In genomic region chr11:119945343-119945742, GRCm38 (mm10) we compare ENCODE assay signal across 8 mouse cellular contexts. TPM values are rescaled to one million over a fixed set of nuclear protein-coding genes. Genes with fewer than 3 reads are reported as not detected.
DNase-seq lines count a peak whose midpoint lies in the region; ATAC-seq and TF ChIP-seq lines count a peak whose summit lies in the region.

No protein-coding gene starts in this region.

- no peak overlapping the region for H3K27ac ChIP-seq in hindbrain, embryonic 13.5 days
- no peak overlapping the region for H3K27ac ChIP-seq in hindbrain, embryonic 10.5 days
- peak overlapping the region; percentile 84 for H3K27ac ChIP-seq in lung, postnatal 0 days (ENCODE audit: low read length)

- H3K9ac ChIP-seq in hindbrain, embryonic 13.5 days: no peak overlapping the region
- H3K9ac ChIP-seq in lung, postnatal 0 days (replicated peaks; ENCODE audit: low read depth): no peak overlapping the region

- peaks cover 30% of the 10 kb centered on the region for H3K27me3 ChIP-seq in hindbrain, embryonic 13.5 days
- H3K27me3 ChIP-seq in hindbrain, embryonic 10.5 days (ENCODE audit: insufficient read depth, poor library complexity, severe bottlenecking): peaks cover 32% of the 10 kb centered on the region
- no peaks in the 10 kb centered on the region for H3K27me3 ChIP-seq in lung, postnatal 0 days (replicated peaks; ENCODE audit: insufficient read depth, low read length)

- H3K4me2 ChIP-seq in hindbrain, embryonic 13.5 days: peak overlapping the region; percentile 95; the same call in 1 of the 2 replicates
- peak overlapping the region; percentile 95 for H3K4me2 ChIP-seq in lung, postnatal 0 days (replicated peaks; ENCODE audit: low read depth, low read length)

- H3K9me3 ChIP-seq in hindbrain, embryonic 13.5 days: no peaks in the 10 kb centered on the region
- H3K9me3 ChIP-seq in hindbrain, embryonic 10.5 days: no peaks in the 10 kb centered on the region
- H3K9me3 ChIP-seq in lung, postnatal 0 days (ENCODE audit: low read length): no peaks in the 10 kb centered on the region

- 88% methylated on average over 7 of the region's 7 CpGs for WGBS in hindbrain, embryonic 13.5 days
- WGBS in hindbrain, embryonic 10.5 days: 91% methylated on average over 7 of the region's 7 CpGs
- WGBS in lung, postnatal 0 days: 54% methylated on average over 7 of the region's 7 CpGs

- peak; percentile 70 for TF ChIP-seq EP300 in lung, postnatal 0 days (IDR thresholded peaks at IDR 0.05)

- DNase-seq in hindbrain, embryonic 10.5 days (ENCODE audit: low spot score): no peak
- DNase-seq in adrenal gland, postnatal 14 days: peak; percentile 59
- DNase-seq in heart, postnatal 25 days (ENCODE audit: low spot score): peak; percentile 67
- DNase-seq in lung, postnatal 0 days (ENCODE audit: low spot score): peak; percentile 92
- DNase-seq in urinary bladder, postnatal 25 days (ENCODE audit: low spot score): no peak
- DNase-seq in layer of hippocampus, adult 11-12 months (ENCODE audit: low spot score): no peak
- DNase-seq in urinary bladder, postnatal 14 days (ENCODE audit: low spot score): no peak

- TF ChIP-seq CTCF in lung, postnatal 0 days (IDR thresholded peaks at IDR 0.05): no peak

- H3K4me1 ChIP-seq in hindbrain, embryonic 13.5 days (replicated peaks): peaks cover 56% of the 10 kb centered on the region
- H3K4me1 ChIP-seq in hindbrain, embryonic 10.5 days (replicated peaks): peaks cover 59% of the 10 kb centered on the region
- H3K4me1 ChIP-seq in lung, postnatal 0 days (ENCODE audit: insufficient read depth, low read depth, low read length): peaks cover 21% of the 10 kb centered on the region; the same call in 1 of the 2 replicates

- H3K36me3 ChIP-seq in hindbrain, embryonic 13.5 days: no peaks in the 10 kb centered on the region
- no peaks in the 10 kb centered on the region for H3K36me3 ChIP-seq in hindbrain, embryonic 10.5 days
- no peaks in the 10 kb centered on the region for H3K36me3 ChIP-seq in lung, postnatal 0 days (ENCODE audit: insufficient read depth, low read length)

- intact Hi-C loops in heart, postnatal 25 days (cut with DNase I): loop anchor here (10.0 kb wide), 1 partner anchor 139 kb away; the partner anchor contains the start of gene Cep131

- no peak overlapping the region for H3K4me3 ChIP-seq in hindbrain, embryonic 13.5 days
- H3K4me3 ChIP-seq in hindbrain, embryonic 10.5 days: no peak overlapping the region
- peak overlapping the region; percentile 93 for H3K4me3 ChIP-seq in lung, postnatal 0 days (ENCODE audit: low read depth, low read length)

- no peak for ATAC-seq in hindbrain, embryonic 13.5 days (ENCODE audit: low FRiP score)
- peak; percentile 50 for ATAC-seq in lung, postnatal 0 days

RNA-seq across cellular contexts. Expression of gene Baiap2, which starts 2.8 kb away (rescaled TPM):
- 10.0 and 12.3 TPM in 2 replicates for polyA plus RNA-seq in hindbrain, embryonic 13.5 days (2015; fragmentation: Nextera tagmentation; extraction: Ambion mirVana)
- polyA plus RNA-seq in hindbrain, embryonic 10.5 days (2016; fragmentation: Nextera tagmentation; extraction: Ambion mirVana): 9.8 and 11.0 TPM in 2 replicates
- 20.8 TPM in 2 replicates for total RNA-seq in adrenal gland, postnatal 14 days (2021)
- total RNA-seq in heart, postnatal 25 days (2021): 1 to 10 TPM; 7.1 to 8.0 TPM
- 42.9 and 52.6 TPM in 2 replicates for polyA plus RNA-seq in lung, postnatal 0 days (2015; fragmentation: Nextera tagmentation; extraction: Ambion mirVana)

RNA-seq across cellular contexts. Expression of gene Chmp6, which starts 32.1 kb away (rescaled TPM):
- 100 and 103 TPM in 2 replicates for polyA plus RNA-seq in hindbrain, embryonic 13.5 days (2015; fragmentation: Nextera tagmentation; extraction: Ambion mirVana)
- 112 and 114 TPM in 2 replicates for polyA plus RNA-seq in hindbrain, embryonic 10.5 days (2016; fragmentation: Nextera tagmentation; extraction: Ambion mirVana)
- 31.0 and 37.3 TPM in 2 replicates for total RNA-seq in adrenal gland, postnatal 14 days (2021)
- total RNA-seq in heart, postnatal 25 days (2021): 10 to 100 TPM; 29.5 to 30.4 TPM
- polyA plus RNA-seq in lung, postnatal 0 days (2015; fragmentation: Nextera tagmentation; extraction: Ambion mirVana): 83.6 and 89.9 TPM in 2 replicates

Comparison
In these comparisons a context has a peak if more than half of its experiments do, and no peak if none do; other contexts are left out.
1. DNase-seq: peak in adrenal gland, postnatal 14 days (single experiment), heart, postnatal 25 days (single experiment) and lung, postnatal 0 days (single experiment); none in hindbrain, embryonic 10.5 days (single experiment), urinary bladder, postnatal 25 days (single experiment), layer of hippocampus, adult 11-12 months (single experiment) and urinary bladder, postnatal 14 days (single experiment).